Mouse (Mus musculus) stomach, postnatal 0 days (tissue): Measurements from ENCODE around the gene Nol9.

Experiments
- CTCF ChIP-seq: IDR thresholded peaks from 2 replicates; pipeline ENCODE4 v1.5.1; 2016; ENCODE audit warnings: antibody characterized with exemption, low read depth, mild to moderate bottlenecking, moderate library complexity
- EP300 ChIP-seq: optimal IDR thresholded peaks from 2 replicates; pipeline ENCODE3; 2016; ENCODE audit warnings: antibody characterized with exemption

DNA sequence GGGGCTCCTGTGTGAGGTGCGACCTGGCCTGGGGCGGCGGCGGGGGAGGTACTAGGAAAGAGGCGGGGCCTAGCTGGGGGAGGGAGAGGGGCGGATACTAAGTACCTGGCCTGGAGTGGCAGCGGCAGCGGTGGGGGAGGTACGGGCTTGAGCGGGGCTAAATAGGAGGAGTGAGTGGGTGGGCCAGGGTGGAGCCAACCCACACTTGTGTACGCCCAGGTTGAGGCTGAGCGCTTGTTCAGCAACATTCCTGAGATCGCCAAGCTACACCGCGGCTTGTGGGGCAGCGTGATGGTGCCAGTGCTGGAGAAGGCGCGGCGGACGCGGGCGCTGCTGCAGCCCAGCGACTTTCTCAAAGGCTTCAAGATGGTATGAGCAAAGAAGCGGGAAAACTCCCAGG lies 68.4 kb downstream of the Nol9 start:
- no peak for TF ChIP-seq CTCF
- TF ChIP-seq EP300: no peak
